In the genomic region with DNA sequence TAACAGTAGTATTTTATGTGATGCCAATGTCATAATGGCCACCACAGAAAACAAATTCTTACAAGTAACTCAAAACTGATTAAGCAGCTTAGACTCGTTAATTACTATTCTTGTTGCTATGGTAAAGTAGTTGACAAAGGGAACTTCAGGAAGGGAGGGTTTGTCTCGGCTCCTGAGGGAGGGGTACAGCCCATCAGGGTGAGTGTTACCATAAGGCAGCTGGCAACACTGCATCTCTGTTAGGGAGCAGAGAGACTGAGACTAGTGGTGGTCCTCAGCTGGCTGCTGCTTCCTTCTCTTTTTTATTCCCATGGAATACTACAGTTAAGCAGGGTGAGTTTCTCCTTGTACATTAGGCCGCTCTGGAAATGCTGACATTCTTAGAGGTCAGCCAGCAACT, we compare ENCODE assay signal across 13 mouse cellular contexts.
"Had no signal": no experiment of that assay in that cellular context is flagged by ENCODE, and none has a peak within 500 bp of the region (broad histone marks: within the 10 kb centered on the region; RNA-seq: fewer than 3 reads in every experiment).

No protein-coding gene starts in this region.

- H3K4me2 ChIP-seq: limb, embryonic 12.5 days; liver, embryonic 13.5 days; lung, embryonic 15.5 days; neural tube, embryonic 13.5 days had no signal

- H3K4me3 ChIP-seq: layer of hippocampus, adult 2 months; limb, embryonic 12.5 days; liver, embryonic 13.5 days; lung, embryonic 15.5 days; midbrain, embryonic 10.5 days; neural tube, embryonic 13.5 days had no signal

- H3K27ac ChIP-seq: layer of hippocampus, adult 2 months; limb, embryonic 12.5 days; liver, embryonic 13.5 days; lung, embryonic 15.5 days; midbrain, embryonic 10.5 days; neural tube, embryonic 13.5 days; stomach, postnatal 0 days had no signal

- H3K36me3 ChIP-seq: lung, embryonic 15.5 days had no signal

- H3K9ac ChIP-seq: limb, embryonic 12.5 days; liver, embryonic 13.5 days; liver, postnatal 0 days; lung, embryonic 15.5 days; neural tube, embryonic 13.5 days had no signal

- H3K9me3 ChIP-seq: limb, embryonic 12.5 days; liver, embryonic 13.5 days; lung, embryonic 15.5 days; midbrain, embryonic 10.5 days; neural tube, embryonic 13.5 days had no signal

- H3K4me1 ChIP-seq: limb, embryonic 12.5 days; liver, embryonic 13.5 days; lung, embryonic 15.5 days; neural tube, embryonic 13.5 days had no signal

- ATAC-seq: liver, postnatal 0 days; midbrain, embryonic 16.5 days had no signal

- DNase-seq: kidney, postnatal 36 days; liver; liver, embryonic 13.5 days; liver, postnatal 0 days; lung, postnatal 14 days; thymus, postnatal 4 days had no signal

- H3K27me3 ChIP-seq: limb, embryonic 12.5 days; liver, embryonic 13.5 days; lung, embryonic 15.5 days; neural tube, embryonic 13.5 days had no signal
